Mouse (Mus musculus): ENCODE results near the gene Calhm3.

DNA sequence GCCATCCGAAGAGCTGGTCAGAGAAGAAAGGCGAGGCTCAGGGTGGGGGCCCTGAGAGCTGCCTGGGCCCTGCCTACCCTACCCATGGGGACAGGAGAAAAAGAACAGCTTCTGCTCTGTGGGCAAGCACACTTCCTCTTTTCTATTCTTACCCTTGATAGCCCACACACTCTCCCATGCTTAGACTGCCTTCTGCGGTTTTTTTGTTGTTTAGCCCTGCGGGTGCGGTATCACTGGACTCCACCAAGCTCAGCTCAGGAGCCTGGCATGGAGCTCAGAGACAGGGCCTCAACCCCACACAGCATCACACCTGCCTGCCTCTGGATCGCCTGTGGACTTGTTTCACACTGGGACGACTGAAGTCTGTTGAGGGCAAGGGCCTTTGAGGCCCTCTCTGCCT is 24.4 kb downstream of the Calhm3 start:
- TF ChIP-seq CTCF (IDR thresholded peaks at IDR 0.05; ENCODE audit: low read depth) = no peak
- TF ChIP-seq EP300 (IDR thresholded peaks at IDR 0.05; ENCODE audit: low read depth) = no peak
